Mouse (Mus musculus) layer of hippocampus, adult 6 months (tissue): ENCODE measurements around the gene Bcl3. TPM values are rescaled to one million over a fixed set of nuclear protein-coding genes. Genes with fewer than 3 reads are reported as not detected.

Experiments used
- long read RNA-seq, 2 experiments: library from polyadenylated mRNA; unstranded; transcript quantifications; one replicate each; pipeline ENCODE4 v2.0.0; 2019 to 2020
- polyA plus RNA-seq: library from polyadenylated mRNA; unstranded; fragments of <200 nt; fragmentation: Nextera tagmentation; gene quantifications from 2 replicates; pipeline ENCODE4 v1.2.3, GENCODE M21; 2021

Bcl3 gene
- 0.46 and 0.52 TPM in 2 replicates for polyA plus RNA-seq
- long read RNA-seq, experiment 1 = 0 reads
- long read RNA-seq, experiment 2, partial matches to known transcripts = 1 of 1 reads
- long read RNA-seq, experiment 2, other reads (novel, unspliced or antisense) = 0 of 1 reads

DNA sequence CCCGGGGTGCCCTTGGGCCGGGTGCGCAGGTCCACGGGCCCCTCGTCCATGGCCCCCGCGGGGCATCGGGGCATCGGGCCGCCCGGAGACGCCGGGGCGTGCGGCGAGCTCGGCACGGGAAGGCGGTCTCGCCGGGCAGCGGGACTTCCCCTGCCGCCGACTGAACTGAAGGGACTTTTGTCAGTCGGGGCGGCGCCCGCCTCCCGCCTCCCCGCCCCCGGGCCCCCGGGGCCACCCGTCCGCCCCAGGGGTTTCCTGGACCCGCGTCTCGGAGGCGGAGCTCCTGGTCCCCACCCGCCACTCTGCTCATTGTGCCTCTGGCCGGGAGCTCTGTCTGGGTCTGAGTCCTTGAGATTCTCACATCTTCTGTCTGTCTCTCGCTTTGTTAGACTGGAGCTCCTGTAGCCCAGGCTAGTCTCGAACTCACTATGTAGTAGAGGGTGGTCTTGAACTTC, at the start of gene Bcl3:
Gene Bcl3 (minus strand): TSS at position 167 of the 455 bp plus-strand sequence.

GRCm38 (mm10) chr7:19861199-19861598, 38.6 kb upstream of the Bcl3 start, which contains the start of gene Ceacam16:
Gene Ceacam16 (minus strand): TSS chr7:19861299.

GRCm38 (mm10) chr7:19851858-19852570, 29.4 kb upstream of the Bcl3 start, which contains the start of gene Gm19345:
Gene Gm19345 (plus strand): TSS chr7:19852003.

GRCm38 (mm10) chr7:19796697-19797588, 25.6 kb downstream of the Bcl3 start, which contains the start of gene Cblc:
Gene Cblc (minus strand): TSS chr7:19796809.

DNA sequence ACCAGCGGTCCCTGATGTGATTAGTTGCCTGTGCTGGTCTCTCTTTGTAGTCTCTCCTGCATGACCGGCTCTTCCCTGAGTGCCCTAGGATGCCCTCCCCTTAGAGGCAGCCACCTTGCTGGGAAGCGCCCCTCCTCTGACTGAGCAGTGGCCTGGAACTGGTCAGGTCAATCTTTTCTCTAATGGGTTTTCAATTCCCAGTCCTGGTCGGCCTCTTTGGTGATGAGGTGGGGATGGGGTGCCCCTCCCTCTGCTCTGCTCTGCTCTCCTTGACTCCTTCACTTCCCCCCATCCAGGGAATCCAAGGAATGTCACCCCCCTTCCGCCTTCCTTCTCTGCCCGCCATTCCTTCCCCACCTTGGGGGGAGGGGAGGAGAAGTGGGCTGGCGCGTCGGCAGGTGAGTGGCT, 51.6 kb downstream of the Bcl3 start, which contains the start of gene Bcam:
Gene Bcam (minus strand): TSS at position 33 of the 408 bp plus-strand sequence.

Other genes starting within 250 kb of the Bcl3 start
- gene Zfp296, start 245.5 kb downstream of the Bcl3 start, polyA plus RNA-seq = 0.60 and 1.7 TPM in 2 replicates
- 136 and 146 TPM in 2 replicates for gene Gemin7, start 245.2 kb downstream of the Bcl3 start, polyA plus RNA-seq
- gene Clasrp, start 218.3 kb downstream of the Bcl3 start, polyA plus RNA-seq = 8.7 and 9.9 TPM in 2 replicates
- 10.4 and 11.2 TPM in 2 replicates for gene Relb, start 193.3 kb downstream of the Bcl3 start, polyA plus RNA-seq
- gene Clptm1, start 157.7 kb downstream of the Bcl3 start, polyA plus RNA-seq = 102 and 108 TPM in 2 replicates
- not detected in 2 replicates for gene Apoc2, start 144.8 kb downstream of the Bcl3 start, polyA plus RNA-seq
- not detected in 2 replicates for gene Gm44805, start 141.3 kb downstream of the Bcl3 start, polyA plus RNA-seq
- gene Apoc4, start 141.3 kb downstream of the Bcl3 start, polyA plus RNA-seq = not detected in 2 replicates
- gene Apoc1, start 130.1 kb downstream of the Bcl3 start, polyA plus RNA-seq = 6.6 and 10.7 TPM in 2 replicates
- gene Apoe, start 123.6 kb downstream of the Bcl3 start, polyA plus RNA-seq = 9,624 and 9,681 TPM in 2 replicates
- gene Tomm40, start 107.3 kb downstream of the Bcl3 start, polyA plus RNA-seq = 158 and 171 TPM in 2 replicates
- gene Nectin2, start 72.3 kb downstream of the Bcl3 start, polyA plus RNA-seq = 4.7 and 6.5 TPM in 2 replicates
- gene Bcam, start 51.8 kb downstream of the Bcl3 start, polyA plus RNA-seq = 8.8 and 9.8 TPM in 2 replicates
- 0.11 TPM in 1 of 2 replicates, not detected in the other for gene Cblc, start 26.0 kb downstream of the Bcl3 start, polyA plus RNA-seq
- gene Gm19345, start 29.2 kb upstream of the Bcl3 start, polyA plus RNA-seq = 3.9 and 5.1 TPM in 2 replicates
- gene Ceacam16, start 38.5 kb upstream of the Bcl3 start, polyA plus RNA-seq = 0.13 TPM in 1 of 2 replicates, not detected in the other
- gene Ceacam19, start 65.2 kb upstream of the Bcl3 start, polyA plus RNA-seq = not detected in 2 replicates
- 1.6 and 1.9 TPM in 2 replicates for gene Pvr, start 98.4 kb upstream of the Bcl3 start, polyA plus RNA-seq
- 0.08 TPM in 1 of 2 replicates, not detected in the other for gene Igsf23, start 128.0 kb upstream of the Bcl3 start, polyA plus RNA-seq
- gene Ceacam20, start 142.6 kb upstream of the Bcl3 start, polyA plus RNA-seq = not detected in 2 replicates
- gene Nlrp9b, start 168.7 kb upstream of the Bcl3 start, polyA plus RNA-seq = not detected in 2 replicates